Mouse (Mus musculus) embryonic fibroblast, embryonic 13.5 days (primary cell): ENCODE results near the gene Pik3c2b. TPM values are rescaled to one million over a fixed set of nuclear protein-coding genes. Genes with fewer than 3 reads are reported as not detected.

Experiments
- H3K27ac ChIP-seq: 2 replicates; pipeline ENCODE4 v1.5.1; 2012; ENCODE audit warnings: low read length, control low read depth, inconsistent platforms; ENCODE audit not compliant: insufficient read depth
- H3K4me1 ChIP-seq: 2 replicates; pipeline ENCODE4 v1.6.1; 2011; ENCODE audit warnings: low read length; ENCODE audit not compliant: control insufficient read depth, insufficient read depth
- H3K4me3 ChIP-seq: 2 replicates; pipeline ENCODE4 v1.5.1; 2011; ENCODE audit warnings: mild to moderate bottlenecking, control low read depth, low read length; ENCODE audit not compliant: insufficient read depth
- CTCF ChIP-seq: IDR thresholded peaks from 2 replicates; pipeline ENCODE4 v1.5.1; 2011; ENCODE audit warnings: mild to moderate bottlenecking, control low read depth, low read length, moderate library complexity, borderline replicate concordance; ENCODE audit not compliant: insufficient read depth
- POLR2A ChIP-seq: IDR thresholded peaks from 2 replicates; pipeline ENCODE4 v1.6.1; 2011; ENCODE audit warnings: low read depth, mild to moderate bottlenecking, control low read depth, low read length, moderate library complexity
- polyA plus RNA-seq: library from polyadenylated mRNA; stranded (reverse); fragments of >200 nt; gene quantifications from 2 replicates; pipeline ENCODE4 v1.2.4, GENCODE M21; 2011; ENCODE audit warnings: low read depth; ENCODE audit not compliant: missing spikeins, insufficient read length

Gene Pik3c2b
- polyA plus RNA-seq, 1 experiment: 3.2 TPM

- Histone ChIP-seq H3K4me3 (no peak overlapping the region), H3K4me1 (no peaks in the 10 kb centered on the region; the same call in 1 of the 2 replicates), H3K27ac (no peak overlapping the region)
- no peak for TF ChIP-seq CTCF
- no peak for TF ChIP-seq POLR2A
Measured at GRCm38 (mm10) chr1:133050001-133050431, 4.5 kb downstream of the Pik3c2b start.

- no peak overlapping the region for H3K27ac ChIP-seq
- TF ChIP-seq POLR2A (no peak), CTCF (no peak)
- H3K4me1 ChIP-seq: no peaks in the 10 kb centered on the region; the same call in 1 of the 2 replicates
- no peak overlapping the region for H3K4me3 ChIP-seq
Measured at GRCm38 (mm10) chr1:133051829-133052228, 6.4 kb downstream of the Pik3c2b start.

- no peak overlapping the region for H3K4me3 ChIP-seq
- no peak overlapping the region for H3K27ac ChIP-seq
- H3K4me1 ChIP-seq: peaks cover 9% of the 10 kb centered on the region
- TF ChIP-seq POLR2A (no peak), CTCF (no peak)
Measured at GRCm38 (mm10) chr1:133053034-133053433, 7.6 kb downstream of the Pik3c2b start.

GRCm38 (mm10) chr1:133054326-133054725 is 8.9 kb downstream of the Pik3c2b start:
- peaks cover 12% of the 10 kb centered on the region for H3K4me1 ChIP-seq
- TF ChIP-seq POLR2A (no peak), CTCF (no peak)
- no peak overlapping the region for H3K4me3 ChIP-seq
- no peak overlapping the region for H3K27ac ChIP-seq

GRCm38 (mm10) chr1:133057345-133058034 is 12.0 kb downstream of the Pik3c2b start:
- Histone ChIP-seq H3K27ac (no peak overlapping the region), H3K4me3 (no peak overlapping the region), H3K4me1 (peaks cover 12% of the 10 kb centered on the region)
- TF ChIP-seq CTCF (no peak), POLR2A (no peak)

- peaks cover 12% of the 10 kb centered on the region for H3K4me1 ChIP-seq
- H3K27ac ChIP-seq: no peak overlapping the region
- TF ChIP-seq CTCF: no peak
Measured at GRCm38 (mm10) chr1:133059592-133059991, 14.1 kb downstream of the Pik3c2b start.

GRCm38 (mm10) chr1:133060681-133061080 is 15.2 kb downstream of the Pik3c2b start:
- Histone ChIP-seq H3K27ac (no peak overlapping the region), H3K4me3 (no peak overlapping the region), H3K4me1 (peaks cover 12% of the 10 kb centered on the region)
- TF ChIP-seq POLR2A (no peak), CTCF (no peak)

More at GRCm38 (mm10) chr1:133059592-133059991, 14.1 kb downstream of the Pik3c2b start:
- H3K4me3 ChIP-seq: no peak overlapping the region

GRCm38 (mm10) chr1:133063164-133063563 is 17.7 kb downstream of the Pik3c2b start:
- no peak overlapping the region for H3K27ac ChIP-seq
- TF ChIP-seq CTCF: no peak
- no peak for TF ChIP-seq POLR2A

GRCm38 (mm10) chr1:133068268-133068667 is 22.8 kb downstream of the Pik3c2b start:
- TF ChIP-seq CTCF (no peak), POLR2A (no peak)
- Histone ChIP-seq H3K27ac (no peak overlapping the region), H3K4me3 (no peak overlapping the region), H3K4me1 (no peaks in the 10 kb centered on the region)

More at GRCm38 (mm10) chr1:133063164-133063563, 17.7 kb downstream of the Pik3c2b start:
- no peak overlapping the region for H3K4me3 ChIP-seq
- H3K4me1 ChIP-seq: 0 out of 2 replicates have a peak, but pooled peaks cover 1% of the 10 kb centered on the region

GRCm38 (mm10) chr1:133068669-133069274 is 23.3 kb downstream of the Pik3c2b start:
- Histone ChIP-seq H3K27ac (no peak overlapping the region), H3K4me1 (no peaks in the 10 kb centered on the region), H3K4me3 (no peak overlapping the region)
- TF ChIP-seq POLR2A (no peak), CTCF (no peak)
